Mouse (Mus musculus) lung, postnatal 0 days (tissue): ENCODE data around the gene Sectm1b. TPM values are rescaled to one million over a fixed set of nuclear protein-coding genes. Genes with fewer than 3 reads are reported as not detected.
"Not testable (repeated sequence)": the region's sequence is repeated elsewhere in the genome, so short reads cannot be mapped to it uniquely, and the experiment has no call there.

Source experiments
- ATAC-seq: fragments of 200-750 bp; cut with Nextera tagmentation; 2 replicates; pipeline ENCODE4 v1.8.0; 2017; ENCODE audit warnings: moderate library complexity
- DNase-seq: peaks from one replicate; pipeline ENCODE4 v3.0.0-alpha.2; 2016; ENCODE audit warnings: low spot score
- H3K27ac ChIP-seq: fragments of 300-500 bp; sonication (generic); 2 replicates; pipeline ENCODE4 v1.5.1; 2014; ENCODE audit warnings: antibody characterized with exemption, mild to moderate bottlenecking, low read length, mixed read lengths
- H3K27me3 ChIP-seq: fragments of 300-500 bp; sonication (generic); replicated peaks from 2 replicates; pipeline ENCODE4 v1.6.1; 2014; ENCODE audit warnings: low read length, mixed read lengths; ENCODE audit not compliant: insufficient read depth
- H3K36me3 ChIP-seq: fragments of 300-500 bp; sonication (generic); 2 replicates; pipeline ENCODE4 v1.6.1; 2014; ENCODE audit warnings: low read length, mixed read lengths; ENCODE audit not compliant: insufficient read depth
- H3K4me1 ChIP-seq: fragments of 300-500 bp; sonication (generic); 2 replicates; pipeline ENCODE4 v1.6.1; 2014; ENCODE audit warnings: antibody characterized with exemption, low read depth, low read length, mixed read lengths; ENCODE audit not compliant: insufficient read depth
- H3K4me2 ChIP-seq: fragments of 300-500 bp; sonication (generic); replicated peaks from 2 replicates; pipeline ENCODE4 v1.6.1; 2014; ENCODE audit warnings: low read depth, mild to moderate bottlenecking, low read length, moderate library complexity, mixed read lengths
- H3K4me3 ChIP-seq: fragments of 300-500 bp; sonication (generic); 2 replicates; pipeline ENCODE4 v1.5.1; 2014; ENCODE audit warnings: low read depth, low read length
- H3K9ac ChIP-seq: fragments of 300-500 bp; sonication (generic); replicated peaks from 2 replicates; pipeline ENCODE4 v1.6.1; 2014; ENCODE audit warnings: low read depth, mild to moderate bottlenecking
- H3K9me3 ChIP-seq: fragments of 300-500 bp; sonication (generic); 2 replicates; pipeline ENCODE4 v1.6.1; 2016; ENCODE audit warnings: low read length, mixed read lengths
- CTCF ChIP-seq: IDR thresholded peaks from 2 replicates; pipeline ENCODE4 v1.5.1; 2016; ENCODE audit warnings: antibody characterized with exemption, mild to moderate bottlenecking
- EP300 ChIP-seq: IDR thresholded peaks from 2 replicates; pipeline ENCODE4 v1.6.1; 2016; ENCODE audit warnings: antibody characterized with exemption, mild to moderate bottlenecking, control low read depth
- WGBS: fragments of 180-500 bp; shearing (Covaris S2); extraction: QIAGEN DNeasy Blood & Tissue Kit; methylation state at CpG from one replicate; pipeline ENCODE4 v1.1.7; 2014; 5-methylcytosine and 5-hydroxymethylcytosine counted together
- polyA plus RNA-seq: library from polyadenylated mRNA; unstranded; fragments of >200 nt; fragmentation: Nextera tagmentation; extraction: Ambion mirVana; gene quantifications from 2 replicates; pipeline ENCODE4 v1.2.1, GENCODE M21; 2015

Gene Sectm1b
- polyA plus RNA-seq, 1 experiment from 2014 or later: 0.24 TPM

- DNase-seq (no peak), ATAC-seq (no peak)
- H3K4me1 ChIP-seq: no peaks in the 10 kb centered on the region
- 64% methylated on average over 5 of the region's 5 CpGs for WGBS
- no peak overlapping the region for H3K9ac ChIP-seq
- H3K36me3 ChIP-seq: no peaks in the 10 kb centered on the region
- TF ChIP-seq CTCF (no peak), EP300 (no peak)
- no peak overlapping the region for H3K27ac ChIP-seq
- no peak overlapping the region for H3K4me2 ChIP-seq
- no peaks in the 10 kb centered on the region for H3K27me3 ChIP-seq
- no peaks in the 10 kb centered on the region for H3K9me3 ChIP-seq
- H3K4me3 ChIP-seq: no peak overlapping the region
Observed at GRCm38 (mm10) chr11:121075655-121076054, 12.3 kb upstream of the Sectm1b start.

GRCm38 (mm10) chr11:121069662-121070061, 6.3 kb upstream of the Sectm1b start:
- not testable (repeated sequence) for H3K9ac ChIP-seq, ATAC-seq, H3K9me3 ChIP-seq, H3K4me1 ChIP-seq, H3K36me3 ChIP-seq, H3K4me2 ChIP-seq, H3K27ac ChIP-seq, DNase-seq, H3K27me3 ChIP-seq, H3K4me3 ChIP-seq
- 90% methylated on average over 11 of the region's 16 CpGs for WGBS

- ATAC-seq: no peak
- TF ChIP-seq EP300 (no peak), CTCF (no peak)
Observed at GRCm38 (mm10) chr11:121067895-121068294, 4.5 kb upstream of the Sectm1b start.

GRCm38 (mm10) chr11:121064197-121064596, 828 bp upstream of the Sectm1b start:
- no peaks in the 10 kb centered on the region for H3K36me3 ChIP-seq
- H3K9me3 ChIP-seq: no peaks in the 10 kb centered on the region
- DNase-seq: peak; percentile 33
- no peak for ATAC-seq
- peak; percentile 52 for TF ChIP-seq CTCF
- no peak for TF ChIP-seq EP300
- H3K4me3 ChIP-seq: no peak overlapping the region
- H3K27ac ChIP-seq: no peak overlapping the region
- 62% methylated on average over 3 of the region's 3 CpGs for WGBS
- no peak overlapping the region for H3K9ac ChIP-seq
- H3K27me3 ChIP-seq: no peaks in the 10 kb centered on the region
- H3K4me1 ChIP-seq: no peaks in the 10 kb centered on the region
- H3K4me2 ChIP-seq: no peak overlapping the region

More at GRCm38 (mm10) chr11:121067895-121068294, 4.5 kb upstream of the Sectm1b start:
- no peaks in the 10 kb centered on the region for H3K36me3 ChIP-seq
- H3K9ac ChIP-seq: no peak overlapping the region
- 95% methylated on average over 2 of the region's 2 CpGs for WGBS
- H3K4me3 ChIP-seq: no peak overlapping the region
- H3K9me3 ChIP-seq: no peaks in the 10 kb centered on the region
- H3K27ac ChIP-seq: no peak overlapping the region
- DNase-seq: no peak
- no peaks in the 10 kb centered on the region for H3K4me1 ChIP-seq
- no peaks in the 10 kb centered on the region for H3K27me3 ChIP-seq
- H3K4me2 ChIP-seq: no peak overlapping the region

- H3K27ac ChIP-seq: no peak overlapping the region
- H3K4me1 ChIP-seq: no peaks in the 10 kb centered on the region
- no peak overlapping the region for H3K9ac ChIP-seq
- H3K36me3 ChIP-seq: no peaks in the 10 kb centered on the region
- TF ChIP-seq CTCF (no peak), EP300 (no peak)
- 46% methylated on average over 8 of the region's 8 CpGs for WGBS
- H3K4me2 ChIP-seq: no peak overlapping the region
- H3K9me3 ChIP-seq: no peaks in the 10 kb centered on the region
- no peak overlapping the region for H3K4me3 ChIP-seq
- DNase-seq: no peak
- ATAC-seq: no peak
- H3K27me3 ChIP-seq: no peaks in the 10 kb centered on the region
Observed at GRCm38 (mm10) chr11:121061615-121062014, 1.8 kb downstream of the Sectm1b start.

GRCm38 (mm10) chr11:121060401-121061067, 2.8 kb downstream of the Sectm1b start:
- ATAC-seq, H3K4me2 ChIP-seq, H3K27me3 ChIP-seq, H3K36me3 ChIP-seq, H3K27ac ChIP-seq, H3K4me3 ChIP-seq, H3K4me1 ChIP-seq, H3K9me3 ChIP-seq, DNase-seq, H3K9ac ChIP-seq: not testable (repeated sequence)
- 95% methylated on average over 6 of the region's 6 CpGs for WGBS

DNA sequence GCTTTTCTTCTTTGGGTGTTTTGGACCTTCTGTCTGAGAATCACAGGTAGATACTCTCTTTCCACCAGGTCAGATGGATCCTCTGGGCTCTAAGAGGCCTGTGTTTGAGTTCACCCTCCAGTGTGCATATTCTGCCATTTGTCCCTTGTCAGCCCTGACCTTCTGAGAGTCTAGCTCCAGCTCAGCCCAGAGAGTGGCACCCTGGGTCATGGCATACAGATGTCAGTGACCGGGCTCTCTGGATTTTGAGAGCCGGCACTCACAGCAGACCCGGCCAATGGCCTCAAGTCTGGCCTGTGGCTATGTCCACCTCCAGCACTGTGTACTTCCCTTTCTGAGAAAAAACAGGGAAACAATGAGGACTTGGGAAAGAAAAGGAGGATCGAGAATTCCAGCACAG, 3.9 kb downstream of the Sectm1b start:
- Histone ChIP-seq H3K9ac (no peak overlapping the region), H3K4me3 (no peak overlapping the region), H3K4me1 (no peaks in the 10 kb centered on the region; the same call in 1 of the 2 replicates), H3K27ac (no peak overlapping the region), H3K4me2 (no peak overlapping the region), H3K9me3 (no peaks in the 10 kb centered on the region), H3K36me3 (no peaks in the 10 kb centered on the region), H3K27me3 (no peaks in the 10 kb centered on the region)
- DNase-seq: no peak
- no peak for ATAC-seq
- TF ChIP-seq EP300 (no peak), CTCF (no peak)
- 82% methylated on average over 4 of the region's 4 CpGs for WGBS
